Mouse (Mus musculus) heart, embryonic 14.5 days (tissue): Measurements from ENCODE around the gene Rnls. TPM values are rescaled to one million over a fixed set of nuclear protein-coding genes. Genes with fewer than 3 reads are reported as not detected.

Experiments used
- ATAC-seq: fragments of 200-750 bp; cut with Nextera tagmentation; 2 replicates; pipeline ENCODE4 v1.8.0; 2017; ENCODE audit warnings: low read depth, moderate TSS enrichment; ENCODE audit not compliant: insufficient number of reproducible peaks, insufficient read depth, low FRiP score
- H3K27ac ChIP-seq, 2 experiments: fragments of 200-500 bp in 1 of 2; fragments of 300-500 bp in 1 of 2; sonication (generic) in 1 of 2; replicated peaks in 1 of 2; 2 replicates each; pipeline ENCODE4 v1.5.1; 2012 to 2014; ENCODE audit warnings: low read depth in 2 of 2, low read length in 2 of 2, control low read depth in 1 of 2, mild to moderate bottlenecking in 1 of 2, mixed read lengths in 1 of 2; ENCODE audit not compliant: control insufficient read depth in 1 of 2, insufficient read depth in 1 of 2
- H3K27me3 ChIP-seq: fragments of 300-500 bp; sonication (generic); 2 replicates; pipeline ENCODE4 v1.6.1; 2014; ENCODE audit warnings: mild to moderate bottlenecking, low read length, control low read depth; ENCODE audit not compliant: control insufficient read depth, insufficient read depth
- H3K36me3 ChIP-seq: fragments of 300-500 bp; sonication (generic); 2 replicates; pipeline ENCODE4 v1.6.1; 2014; ENCODE audit warnings: mild to moderate bottlenecking, control low read depth, low read length, mixed read lengths; ENCODE audit not compliant: control insufficient read depth, insufficient read depth
- H3K4me1 ChIP-seq, 2 experiments: fragments of 200-500 bp in 1 of 2; fragments of 300-500 bp in 1 of 2; sonication (generic) in 1 of 2; 2 replicates each; pipeline ENCODE4 v1.6.1; 2012 to 2014; ENCODE audit warnings: low read length in 2 of 2, control low read depth in 1 of 2, mixed read lengths in 1 of 2; ENCODE audit not compliant: control insufficient read depth in 2 of 2, insufficient read depth in 2 of 2
- H3K4me2 ChIP-seq: fragments of 300-500 bp; sonication (generic); 2 replicates; pipeline ENCODE4 v1.6.1; 2014; ENCODE audit warnings: mild to moderate bottlenecking, low read length
- H3K4me3 ChIP-seq, 2 experiments: fragments of 200-500 bp in 1 of 2; fragments of 300-500 bp in 1 of 2; sonication (generic) in 1 of 2; 2 replicates each; pipeline ENCODE4 v1.5.1; 2012 to 2014; ENCODE audit warnings: low read length in 2 of 2, mild to moderate bottlenecking in 2 of 2, control low read depth in 1 of 2, low read depth in 1 of 2, moderate library complexity in 1 of 2; ENCODE audit not compliant: control insufficient read depth in 1 of 2, insufficient read depth in 1 of 2
- H3K9ac ChIP-seq: fragments of 300-500 bp; sonication (generic); 2 replicates; pipeline ENCODE4 v1.6.1; 2014; ENCODE audit warnings: mild to moderate bottlenecking, low read length
- H3K9me3 ChIP-seq: fragments of 300-500 bp; sonication (generic); 2 replicates; pipeline ENCODE4 v1.6.1; 2016; ENCODE audit warnings: low read length, control low read depth; ENCODE audit not compliant: control insufficient read depth
- WGBS: fragments of 180-500 bp; shearing (Covaris S2); extraction: QIAGEN DNeasy Blood & Tissue Kit; methylation state at CpG from one replicate; pipeline ENCODE4 v1.1.7; 2014; 5-methylcytosine and 5-hydroxymethylcytosine counted together
- polyA plus RNA-seq: library from polyadenylated mRNA; unstranded; fragments of >200 nt; fragmentation: Nextera tagmentation; extraction: Ambion mirVana; gene quantifications from 2 replicates; pipeline ENCODE4 v1.2.1, GENCODE M21; 2014

The Rnls gene
- polyA plus RNA-seq, 1 experiment from 2014 or later: 11.5 TPM

- no peaks in the 10 kb centered on the region for H3K4me1 ChIP-seq
- no peaks in the 10 kb centered on the region for H3K27me3 ChIP-seq
- no peak for ATAC-seq
- no peaks in the 10 kb centered on the region for H3K36me3 ChIP-seq
- H3K9ac ChIP-seq: no peak overlapping the region
- H3K9me3 ChIP-seq: no peaks in the 10 kb centered on the region
- H3K4me2 ChIP-seq: no peak overlapping the region
- H3K27ac ChIP-seq: no peak overlapping the region
- H3K4me3 ChIP-seq: no peak overlapping the region
- WGBS: 57% methylated on average over 3 of the region's 3 CpGs
These were observed 213.2 kb downstream of the Rnls start for GRCm38 (mm10) chr19:33178866-33179265.

GRCm38 (mm10) chr19:33178367-33178766 lies 213.7 kb downstream of the Rnls start:
- ATAC-seq: no peak
- H3K9me3 ChIP-seq: no peaks in the 10 kb centered on the region
- H3K4me3 ChIP-seq: no peak overlapping the region
- WGBS: 36% methylated on average over 6 of the region's 6 CpGs
- no peak overlapping the region for H3K9ac ChIP-seq
- no peak overlapping the region for H3K4me2 ChIP-seq
- H3K27ac ChIP-seq: no peak overlapping the region
- no peaks in the 10 kb centered on the region for H3K36me3 ChIP-seq
- no peaks in the 10 kb centered on the region for H3K27me3 ChIP-seq
- H3K4me1 ChIP-seq: no peaks in the 10 kb centered on the region

GRCm38 (mm10) chr19:33173991-33174390 lies 218.1 kb downstream of the Rnls start:
- H3K4me2 ChIP-seq: no peak overlapping the region
- no peak overlapping the region for H3K27ac ChIP-seq
- H3K9ac ChIP-seq: no peak overlapping the region
- ATAC-seq: no peak
- H3K27me3 ChIP-seq: no peaks in the 10 kb centered on the region
- no peaks in the 10 kb centered on the region for H3K9me3 ChIP-seq
- no peaks in the 10 kb centered on the region for H3K36me3 ChIP-seq
- H3K4me1 ChIP-seq: no peaks in the 10 kb centered on the region
- no peak overlapping the region for H3K4me3 ChIP-seq

- H3K4me3 ChIP-seq: no peak overlapping the region
- H3K36me3 ChIP-seq: no peaks in the 10 kb centered on the region
- no peaks in the 10 kb centered on the region for H3K4me1 ChIP-seq
- H3K4me2 ChIP-seq: no peak overlapping the region
- no peaks in the 10 kb centered on the region for H3K27me3 ChIP-seq
- no peak overlapping the region for H3K27ac ChIP-seq
- H3K9me3 ChIP-seq: no peaks in the 10 kb centered on the region
- 71% methylated on average over 6 of the region's 6 CpGs for WGBS
- H3K9ac ChIP-seq: no peak overlapping the region
- no peak for ATAC-seq
These were observed 222.2 kb downstream of the Rnls start for GRCm38 (mm10) chr19:33169881-33170280.

DNA sequence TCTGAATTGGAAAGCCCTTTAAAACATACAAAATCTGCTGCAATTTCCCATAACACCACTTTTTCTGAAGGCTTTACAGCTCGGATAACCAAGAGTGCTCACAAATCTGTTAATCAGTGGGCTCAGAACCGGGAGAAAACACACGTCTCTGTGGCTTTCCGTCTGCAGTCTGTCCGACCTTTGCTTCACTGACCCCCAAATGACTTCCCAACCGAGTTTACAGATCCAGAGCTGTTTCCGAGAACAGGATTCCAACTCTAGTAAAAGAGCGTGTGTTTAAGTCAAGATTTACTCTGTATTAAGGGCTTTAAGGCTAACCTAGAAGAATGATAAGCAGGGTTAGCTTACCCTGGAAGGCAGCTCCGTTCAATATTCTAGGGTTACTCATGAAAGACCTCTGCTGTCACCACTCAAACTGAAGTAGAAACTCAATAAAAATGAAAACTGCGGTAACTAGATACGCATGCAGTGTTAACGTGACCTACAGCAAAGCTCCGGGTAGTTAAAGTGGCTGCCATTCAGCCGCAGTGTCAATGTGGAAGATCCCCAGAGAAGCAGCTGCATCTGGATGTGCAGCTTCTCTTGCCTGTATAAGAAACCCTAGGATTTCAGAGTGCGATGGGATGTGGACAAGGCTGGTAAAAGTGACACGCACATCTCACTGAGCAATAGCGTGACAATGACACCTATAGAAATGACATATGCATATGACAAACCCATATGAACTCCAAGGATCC lies 224.4 kb downstream of the Rnls start:
- ATAC-seq: no peak
- H3K9me3 ChIP-seq: no peaks in the 10 kb centered on the region
- H3K27ac ChIP-seq: no peak overlapping the region
- H3K27me3 ChIP-seq: no peaks in the 10 kb centered on the region
- 70% methylated on average over 17 of the region's 17 CpGs for WGBS
- H3K4me2 ChIP-seq: no peak overlapping the region
- H3K36me3 ChIP-seq: no peaks in the 10 kb centered on the region
- no peak overlapping the region for H3K4me3 ChIP-seq
- H3K4me1 ChIP-seq: no peaks in the 10 kb centered on the region
- H3K9ac ChIP-seq: no peak overlapping the region

DNA sequence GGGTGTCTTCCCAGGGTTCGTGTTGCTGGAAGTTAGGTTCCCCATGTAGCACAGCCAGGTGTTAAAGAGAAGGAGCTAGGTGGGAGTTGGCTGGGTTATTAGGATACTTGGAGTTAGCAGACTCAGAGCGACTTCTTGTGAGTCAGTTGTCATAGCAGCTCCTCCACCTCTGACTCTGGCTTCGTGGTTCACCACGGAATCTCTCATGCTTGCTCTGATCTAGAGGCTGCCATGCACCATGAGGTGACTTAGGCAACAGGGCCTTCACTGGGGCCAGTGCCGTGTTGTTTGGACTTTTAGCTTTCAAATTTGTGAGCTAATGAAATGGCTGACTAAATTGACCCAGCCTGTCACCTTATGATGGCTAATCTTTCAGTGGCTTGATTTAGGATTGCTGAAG lies 227.3 kb downstream of the Rnls start:
- 81% methylated on average over 5 of the region's 5 CpGs for WGBS
- no peak overlapping the region for H3K4me2 ChIP-seq
- H3K4me3 ChIP-seq: no peak overlapping the region
- no peaks in the 10 kb centered on the region for H3K4me1 ChIP-seq
- no peak for ATAC-seq
- no peaks in the 10 kb centered on the region for H3K9me3 ChIP-seq
- H3K36me3 ChIP-seq: no peaks in the 10 kb centered on the region
- H3K27me3 ChIP-seq: no peaks in the 10 kb centered on the region
- H3K27ac ChIP-seq: no peak overlapping the region
- H3K9ac ChIP-seq: no peak overlapping the region

GRCm38 (mm10) chr19:33161903-33162302 lies 230.2 kb downstream of the Rnls start:
- no peaks in the 10 kb centered on the region for H3K9me3 ChIP-seq
- H3K36me3 ChIP-seq: no peaks in the 10 kb centered on the region
- no peaks in the 10 kb centered on the region for H3K4me1 ChIP-seq
- no peak overlapping the region for H3K27ac ChIP-seq
- no peak for ATAC-seq
- H3K9ac ChIP-seq: no peak overlapping the region
- no peak overlapping the region for H3K4me2 ChIP-seq
- WGBS: 71% methylated on average over 1 of the region's 1 CpGs
- no peaks in the 10 kb centered on the region for H3K27me3 ChIP-seq
- no peak overlapping the region for H3K4me3 ChIP-seq

DNA sequence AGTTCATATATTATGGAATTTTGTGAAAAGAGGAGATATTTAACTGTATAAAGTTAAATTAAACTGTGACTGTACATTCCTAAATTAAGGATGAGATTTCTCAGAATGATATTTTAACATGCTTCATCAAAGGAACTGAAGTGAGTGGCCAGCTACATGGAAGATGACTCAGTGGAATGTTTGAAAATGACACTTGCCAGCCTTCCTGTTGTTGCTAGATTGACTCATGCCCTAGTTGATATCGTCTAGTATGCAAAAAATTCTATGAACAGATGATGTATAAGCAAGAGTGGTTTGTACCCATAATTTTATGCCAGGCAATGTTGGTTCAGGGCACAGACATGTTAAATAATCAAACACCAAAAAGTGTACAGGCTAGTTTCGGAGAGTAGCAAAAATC lies 232.2 kb downstream of the Rnls start:
- H3K4me1 ChIP-seq: no peaks in the 10 kb centered on the region
- no peak overlapping the region for H3K4me3 ChIP-seq
- H3K9ac ChIP-seq: no peak overlapping the region
- H3K27ac ChIP-seq: no peak overlapping the region
- H3K36me3 ChIP-seq: no peaks in the 10 kb centered on the region
- H3K9me3 ChIP-seq: no peaks in the 10 kb centered on the region
- ATAC-seq: no peak
- H3K4me2 ChIP-seq: no peak overlapping the region
- WGBS: 81% methylated on average over 2 of the region's 2 CpGs
- H3K27me3 ChIP-seq: no peaks in the 10 kb centered on the region
